Mouse (Mus musculus) brain, embryonic 14.5 days (tissue): ENCODE data around the gene Mgea5.

Experiments used
- CTCF ChIP-seq: fragments of 200-500 bp; IDR thresholded peaks from 2 replicates; pipeline ENCODE4 v1.5.1; 2012; ENCODE audit warnings: inconsistent platforms, mild to moderate bottlenecking, moderate library complexity, borderline replicate concordance; ENCODE audit not compliant: insufficient read depth, insufficient read length; ENCODE audit errors: extremely low read depth
- POLR2A ChIP-seq: fragments of 200-500 bp; IDR thresholded peaks from 2 replicates; pipeline ENCODE4 v1.6.1; 2012; ENCODE audit warnings: mild to moderate bottlenecking, inconsistent platforms, borderline replicate concordance; ENCODE audit not compliant: poor library complexity, insufficient read depth, insufficient read length, severe bottlenecking; ENCODE audit errors: extremely low read depth

DNA sequence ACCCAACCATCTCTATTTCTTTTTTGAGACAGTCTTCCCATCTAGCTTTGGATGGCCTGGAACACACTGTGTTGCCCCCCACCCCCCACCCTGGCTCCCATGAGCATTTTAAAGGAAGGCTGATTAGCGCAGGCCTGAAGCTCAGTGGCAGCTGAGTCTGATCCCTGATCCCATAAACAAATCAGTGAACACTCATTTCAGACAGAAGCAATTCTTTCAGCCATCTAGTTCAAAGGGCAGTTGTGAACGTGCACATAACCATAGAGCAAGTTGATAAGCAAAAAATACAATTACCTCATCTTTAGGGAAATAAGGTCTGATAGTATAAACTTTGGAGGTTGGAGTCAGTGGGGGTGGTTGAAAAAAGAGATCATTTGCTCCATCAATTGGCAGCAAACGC lies 22.8 kb downstream of the Mgea5 start:
- TF ChIP-seq POLR2A (no peak), CTCF (no peak)
